Mouse (Mus musculus): ENCODE data around the gene Gpr137. TPM values are rescaled to one million over a fixed set of nuclear protein-coding genes. Genes with fewer than 3 reads are reported as not detected.

Gene Gpr137
- polyA plus RNA-seq, 1 experiment = 39.9 TPM

GRCm38 (mm10) chr19:6907811-6908540 lies 34.3 kb downstream of the Gpr137 start:
- H3K4me3 ChIP-seq = peak overlapping the region; percentile 85
- peaks cover 8% of the 10 kb centered on the region for H3K36me3 ChIP-seq (ENCODE audit: control insufficient read depth, insufficient read depth)
- H3ac ChIP-seq (ENCODE audit: control insufficient read depth, insufficient read length) = no peak overlapping the region
- no peaks in the 10 kb centered on the region for H3K27me3 ChIP-seq (ENCODE audit: control insufficient read depth, insufficient read depth, insufficient read length)
- H3K79me2 ChIP-seq (ENCODE audit: control insufficient read depth, insufficient read depth) = peaks cover 25% of the 10 kb centered on the region
- peak; percentile 69 for TF ChIP-seq CEBPB (IDR thresholded peaks at IDR 0.05; ENCODE audit: insufficient read depth, poor library complexity, severe bottlenecking)
- no peak for TF ChIP-seq TCF12 (IDR thresholded peaks at IDR 0.05; ENCODE audit: insufficient read depth, poor library complexity, severe bottlenecking)
- no peak for TF ChIP-seq E2F4 (IDR thresholded peaks at IDR 0.05; ENCODE audit: insufficient read depth)
- no peak for TF ChIP-seq USF1 (IDR thresholded peaks at IDR 0.05; ENCODE audit: low read depth)
- TF ChIP-seq MYOG (IDR thresholded peaks at IDR 0.05; ENCODE audit: control insufficient read depth in 1 of 3, insufficient read depth in 1 of 3, insufficient read length in 2 of 3, low read depth in 2 of 3) = no peak
- H3K4me2 ChIP-seq (ENCODE audit: low read depth) = peak overlapping the region; percentile 81

DNA sequence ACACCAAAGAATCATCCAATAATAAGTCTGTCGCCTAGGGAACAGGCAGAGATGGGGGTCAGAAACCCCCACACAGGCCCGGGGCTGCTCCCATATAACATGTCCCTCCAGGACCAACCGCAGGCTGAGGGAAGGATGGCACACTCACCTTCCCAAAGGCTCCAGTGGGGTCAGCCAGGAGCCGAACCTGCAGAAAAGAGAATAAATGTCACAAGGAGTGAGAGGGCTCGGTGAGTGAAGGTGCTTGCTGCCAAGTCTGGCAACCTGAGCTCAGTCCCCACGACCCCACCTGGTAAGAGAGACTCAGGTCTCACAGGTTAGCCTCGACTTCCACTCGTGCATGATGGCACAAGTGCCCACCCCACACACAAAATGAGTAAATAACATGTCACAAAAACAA lies 35.2 kb downstream of the Gpr137 start:
- Histone ChIP-seq H3K79me2 (ENCODE audit: control insufficient read depth, insufficient read depth) (peaks cover 25% of the 10 kb centered on the region), H3K4me3 (peak overlapping the region; percentile 85), H3K36me3 (ENCODE audit: control insufficient read depth, insufficient read depth) (peaks cover 3% of the 10 kb centered on the region), H3K4me2 (ENCODE audit: low read depth) (peak overlapping the region; percentile 81), H3K27me3 (ENCODE audit: control insufficient read depth, insufficient read depth, insufficient read length) (no peaks in the 10 kb centered on the region), H3ac (ENCODE audit: control insufficient read depth, insufficient read length) (no peak overlapping the region)
- TF ChIP-seq E2F4 (IDR thresholded peaks at IDR 0.05; ENCODE audit: insufficient read depth) (no peak), POLR2AphosphoS2 (IDR thresholded peaks at IDR 0.05; ENCODE audit: insufficient read length, low read depth) (no peak), MAX (IDR thresholded peaks at IDR 0.05; ENCODE audit: low read depth) (no peak), MYOD1 (IDR thresholded peaks at IDR 0.05; ENCODE audit: control insufficient read depth in 1 of 3, insufficient read length in 2 of 3, low read depth in 2 of 3) (no peak), TCF12 (IDR thresholded peaks at IDR 0.05; ENCODE audit: insufficient read depth, poor library complexity, severe bottlenecking) (no peak), REST (IDR thresholded peaks at IDR 0.05; ENCODE audit: insufficient read depth, insufficient read length) (no peak), USF1 (IDR thresholded peaks at IDR 0.05; ENCODE audit: low read depth) (no peak), TCF3 (IDR thresholded peaks at IDR 0.05; ENCODE audit: insufficient read length, low read depth) (no peak)

DNA sequence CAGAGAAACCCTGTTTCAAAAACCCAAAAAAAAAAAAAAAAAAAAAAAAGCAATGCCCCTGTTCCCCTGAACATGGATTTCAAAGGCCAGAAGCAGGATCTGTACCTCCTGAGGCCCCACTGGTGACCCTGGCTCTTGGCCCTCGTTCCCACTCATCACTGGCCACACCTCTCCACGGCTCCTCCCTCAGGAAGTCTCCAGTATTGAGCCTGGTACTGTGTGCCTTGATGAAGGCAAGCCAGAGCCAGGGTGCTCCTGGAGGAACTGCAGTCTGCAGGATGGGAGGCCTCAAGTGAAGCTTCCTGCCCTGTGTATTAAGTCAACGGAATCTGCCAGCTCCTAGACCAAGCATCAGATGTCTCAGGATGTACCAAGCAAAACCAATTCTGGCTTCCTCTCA lies 36.1 kb downstream of the Gpr137 start:
- H3K4me2 ChIP-seq (ENCODE audit: low read depth) = no peak overlapping the region
- H3K4me3 ChIP-seq = no peak overlapping the region
- H3K36me3 ChIP-seq (ENCODE audit: control insufficient read depth, insufficient read depth) = no peaks in the 10 kb centered on the region
- no peak overlapping the region for H3ac ChIP-seq (ENCODE audit: control insufficient read depth, insufficient read length)
- H3K27me3 ChIP-seq (ENCODE audit: control insufficient read depth, insufficient read depth, insufficient read length) = no peaks in the 10 kb centered on the region
- TF ChIP-seq E2F4 (IDR thresholded peaks at IDR 0.05; ENCODE audit: insufficient read depth) (no peak), SRF (IDR thresholded peaks at IDR 0.05; ENCODE audit: control insufficient read depth, insufficient read length, low read depth) (no peak), TCF3 (IDR thresholded peaks at IDR 0.05; ENCODE audit: insufficient read length, low read depth) (no peak), USF1 (IDR thresholded peaks at IDR 0.05; ENCODE audit: low read depth) (no peak), CEBPB (IDR thresholded peaks at IDR 0.05; ENCODE audit: insufficient read depth, poor library complexity, severe bottlenecking) (no peak), POLR2AphosphoS2 (IDR thresholded peaks at IDR 0.05; ENCODE audit: insufficient read length, low read depth) (no peak), POLR2A (IDR thresholded peaks at IDR 0.05; ENCODE audit: insufficient read length, low read depth) (no peak), MYOG (IDR thresholded peaks at IDR 0.05; ENCODE audit: control insufficient read depth in 1 of 3, insufficient read depth in 1 of 3, insufficient read length in 2 of 3, low read depth in 2 of 3) (no peak), MYOD1 (IDR thresholded peaks at IDR 0.05; ENCODE audit: control insufficient read depth in 1 of 3, insufficient read length in 2 of 3, low read depth in 2 of 3) (no peak), TCF12 (IDR thresholded peaks at IDR 0.05; ENCODE audit: insufficient read depth, poor library complexity, severe bottlenecking) (no peak), REST (IDR thresholded peaks at IDR 0.05; ENCODE audit: insufficient read depth, insufficient read length) (no peak), MAX (IDR thresholded peaks at IDR 0.05; ENCODE audit: low read depth) (no peak)
- H3K79me2 ChIP-seq (ENCODE audit: control insufficient read depth, insufficient read depth) = peaks cover 25% of the 10 kb centered on the region

DNA sequence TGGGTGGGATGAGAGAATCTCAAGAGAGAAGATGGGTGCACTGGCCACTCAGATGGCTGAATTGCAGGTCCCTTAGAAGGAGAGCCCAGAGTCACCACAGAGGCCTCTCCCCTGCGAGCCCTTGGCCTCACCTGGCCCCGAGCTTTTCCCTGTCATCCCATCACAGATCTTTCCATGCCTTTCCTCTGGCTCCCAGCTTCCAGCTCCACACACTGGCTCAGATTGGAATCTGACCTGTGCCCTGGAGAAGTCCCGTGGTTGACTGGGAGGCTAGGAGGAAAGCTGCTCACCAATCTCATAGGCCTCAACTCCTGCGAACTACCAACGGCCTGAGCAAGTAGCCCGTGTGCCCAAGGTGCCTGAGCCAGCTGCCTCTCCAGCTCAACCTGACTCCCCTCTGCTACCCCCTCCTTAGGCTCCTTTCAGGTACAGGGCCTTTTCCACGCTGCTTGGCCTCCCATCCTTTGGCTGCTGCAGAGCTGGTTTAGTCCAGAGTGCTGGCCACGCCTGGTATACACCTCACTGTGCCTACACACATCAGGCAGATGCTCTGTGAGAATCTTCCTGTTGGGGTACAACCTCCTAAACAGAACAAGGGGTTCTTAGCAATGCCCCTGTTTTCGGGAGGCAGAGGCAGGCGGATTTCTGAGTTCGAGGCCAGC lies 36.7 kb downstream of the Gpr137 start:
- H3K36me3 ChIP-seq (ENCODE audit: control insufficient read depth, insufficient read depth) = no peaks in the 10 kb centered on the region
- TF ChIP-seq MYOG (IDR thresholded peaks at IDR 0.05; ENCODE audit: control insufficient read depth in 1 of 3, insufficient read depth in 1 of 3, insufficient read length in 2 of 3, low read depth in 2 of 3) (no peak), CEBPB (IDR thresholded peaks at IDR 0.05; ENCODE audit: insufficient read depth, poor library complexity, severe bottlenecking) (no peak), POLR2AphosphoS2 (IDR thresholded peaks at IDR 0.05; ENCODE audit: insufficient read length, low read depth) (no peak), TCF12 (IDR thresholded peaks at IDR 0.05; ENCODE audit: insufficient read depth, poor library complexity, severe bottlenecking) (no peak), MAX (IDR thresholded peaks at IDR 0.05; ENCODE audit: low read depth) (no peak), POLR2A (IDR thresholded peaks at IDR 0.05; ENCODE audit: insufficient read length, low read depth) (no peak)
- no peak overlapping the region for H3ac ChIP-seq (ENCODE audit: control insufficient read depth, insufficient read length)
- no peak overlapping the region for H3K4me2 ChIP-seq (ENCODE audit: low read depth)
- no peaks in the 10 kb centered on the region for H3K27me3 ChIP-seq (ENCODE audit: control insufficient read depth, insufficient read depth, insufficient read length)
- no peak overlapping the region for H3K4me3 ChIP-seq
- peaks cover 22% of the 10 kb centered on the region for H3K79me2 ChIP-seq (ENCODE audit: control insufficient read depth, insufficient read depth)

- peaks cover 22% of the 10 kb centered on the region for H3K79me2 ChIP-seq (ENCODE audit: control insufficient read depth, insufficient read depth)
- H3K27me3 ChIP-seq (ENCODE audit: control insufficient read depth, insufficient read depth, insufficient read length) = no peaks in the 10 kb centered on the region
- H3K36me3 ChIP-seq (ENCODE audit: control insufficient read depth, insufficient read depth) = no peaks in the 10 kb centered on the region
- no peak overlapping the region for H3K4me3 ChIP-seq
- no peak overlapping the region for H3K4me2 ChIP-seq (ENCODE audit: low read depth)
- H3ac ChIP-seq (ENCODE audit: control insufficient read depth, insufficient read length) = no peak overlapping the region
- TF ChIP-seq POLR2A (IDR thresholded peaks at IDR 0.05; ENCODE audit: insufficient read length, low read depth) = no peak
Observed at GRCm38 (mm10) chr19:6904846-6905245, 37.4 kb downstream of the Gpr137 start.

Data from myocyte (in vitro differentiated cells).